Mouse (Mus musculus): ENCODE results near the gene R3hdm2. TPM values are rescaled to one million over a fixed set of nuclear protein-coding genes. Genes with fewer than 3 reads are reported as not detected.

R3hdm2 gene
- polyA plus RNA-seq, 1 experiment from 2014 or later: 30.4 TPM

GRCm38 (mm10) chr10:127514111-127514698 is 134.1 kb downstream of the R3hdm2 start:
- Histone ChIP-seq H3K9ac (no peak overlapping the region; the same call in 1 of the 2 replicates), H3K27ac (replicated peaks) (no peak overlapping the region), H3K9me3 (no peaks in the 10 kb centered on the region), H3K4me1 (peaks cover 71% of the 10 kb centered on the region), H3K4me3 (peak overlapping the region; percentile 43), H3K27me3 (replicated peaks) (peaks cover 87% of the 10 kb centered on the region), H3K4me2 (peak overlapping the region; percentile 93), H3K36me3 (peaks cover 22% of the 10 kb centered on the region)
- ATAC-seq (ENCODE audit: extremely low read depth, insufficient number of reproducible peaks, low FRiP score, low TSS enrichment): no peak
- 10% methylated on average over 13 of the region's 13 CpGs for WGBS

GRCm38 (mm10) chr10:127514764-127515163 is 134.6 kb downstream of the R3hdm2 start, which contains the start of gene Ndufa4l2:
Gene Ndufa4l2 (plus strand): TSS chr10:127514967.
- Histone ChIP-seq H3K27me3 (replicated peaks) (peaks cover 81% of the 10 kb centered on the region), H3K4me2 (peak within 1 kb of the TSS; percentile 93), H3K4me3 (peak within 1 kb of the TSS; percentile 43), H3K9ac (peak within 1 kb of the TSS; percentile 77), H3K27ac (replicated peaks) (peak within 1 kb of the TSS; percentile 42; the same call in 1 of the 2 replicates), H3K4me1 (peaks cover 66% of the 10 kb centered on the region), H3K36me3 (peaks cover 28% of the 10 kb centered on the region), H3K9me3 (no peaks in the 10 kb centered on the region)
- ATAC-seq (ENCODE audit: extremely low read depth, insufficient number of reproducible peaks, low FRiP score, low TSS enrichment): no peak
- WGBS: 13% methylated on average over 6 of the region's 6 CpGs

GRCm38 (mm10) chr10:127515271-127515982 is 135.3 kb downstream of the R3hdm2 start:
- no peaks in the 10 kb centered on the region for H3K9me3 ChIP-seq
- peak overlapping the region; percentile 29 for H3K4me3 ChIP-seq
- H3K36me3 ChIP-seq: peaks cover 34% of the 10 kb centered on the region
- peak overlapping the region; percentile 44 for H3K9ac ChIP-seq
- H3K27ac ChIP-seq (replicated peaks): peak overlapping the region; percentile 42; the same call in 1 of the 2 replicates
- peak overlapping the region; percentile 57 for H3K4me2 ChIP-seq
- WGBS: 35% methylated on average over 9 of the region's 9 CpGs
- peaks cover 75% of the 10 kb centered on the region for H3K27me3 ChIP-seq (replicated peaks)
- H3K4me1 ChIP-seq: peaks cover 67% of the 10 kb centered on the region
- ATAC-seq (ENCODE audit: extremely low read depth, insufficient number of reproducible peaks, low FRiP score, low TSS enrichment): no peak

GRCm38 (mm10) chr10:127515983-127516459 is 135.9 kb downstream of the R3hdm2 start:
- no peak for ATAC-seq (ENCODE audit: extremely low read depth, insufficient number of reproducible peaks, low FRiP score, low TSS enrichment)
- peaks cover 37% of the 10 kb centered on the region for H3K36me3 ChIP-seq
- peak overlapping the region; percentile 42; the same call in 1 of the 2 replicates for H3K27ac ChIP-seq (replicated peaks)
- peak overlapping the region; percentile 29 for H3K4me3 ChIP-seq
- peaks cover 69% of the 10 kb centered on the region for H3K27me3 ChIP-seq (replicated peaks)
- H3K9ac ChIP-seq: peak overlapping the region; percentile 77
- WGBS: 26% methylated on average over 8 of the region's 8 CpGs
- H3K4me1 ChIP-seq: peaks cover 69% of the 10 kb centered on the region
- H3K9me3 ChIP-seq: no peaks in the 10 kb centered on the region
- H3K4me2 ChIP-seq: peak overlapping the region; percentile 57

GRCm38 (mm10) chr10:127516576-127517260 is 136.6 kb downstream of the R3hdm2 start:
- Histone ChIP-seq H3K4me3 (peak overlapping the region; percentile 29), H3K27me3 (replicated peaks) (peaks cover 62% of the 10 kb centered on the region), H3K4me1 (peaks cover 70% of the 10 kb centered on the region), H3K9me3 (no peaks in the 10 kb centered on the region), H3K4me2 (peak overlapping the region; percentile 57), H3K27ac (replicated peaks) (peak overlapping the region; percentile 42; the same call in 1 of the 2 replicates), H3K36me3 (peaks cover 37% of the 10 kb centered on the region), H3K9ac (peak overlapping the region; percentile 77)
- ATAC-seq (ENCODE audit: extremely low read depth, insufficient number of reproducible peaks, low FRiP score, low TSS enrichment): no peak; the same call in 1 of the 2 replicates
- 12% methylated on average over 30 of the region's 30 CpGs for WGBS

- no peak for ATAC-seq (ENCODE audit: extremely low read depth, insufficient number of reproducible peaks, low FRiP score, low TSS enrichment)
- Histone ChIP-seq H3K36me3 (peaks cover 37% of the 10 kb centered on the region), H3K27me3 (replicated peaks) (peaks cover 56% of the 10 kb centered on the region), H3K9me3 (no peaks in the 10 kb centered on the region), H3K4me1 (peaks cover 63% of the 10 kb centered on the region), H3K27ac (replicated peaks) (no peak overlapping the region), H3K4me2 (no peak overlapping the region), H3K4me3 (no peak overlapping the region), H3K9ac (no peak overlapping the region)
- WGBS: 89% methylated on average over 22 of the region's 22 CpGs
These were observed 137.8 kb downstream of the R3hdm2 start for GRCm38 (mm10) chr10:127517941-127518340.

- Histone ChIP-seq H3K9ac (no peak overlapping the region), H3K4me3 (no peak overlapping the region), H3K27me3 (replicated peaks) (peaks cover 54% of the 10 kb centered on the region), H3K4me1 (peaks cover 50% of the 10 kb centered on the region), H3K4me2 (no peak overlapping the region), H3K9me3 (no peaks in the 10 kb centered on the region), H3K27ac (replicated peaks) (no peak overlapping the region), H3K36me3 (peaks cover 37% of the 10 kb centered on the region)
- WGBS: 88% methylated on average over 26 of the region's 26 CpGs
- no peak for ATAC-seq (ENCODE audit: extremely low read depth, insufficient number of reproducible peaks, low FRiP score, low TSS enrichment)
These were observed 139.0 kb downstream of the R3hdm2 start for GRCm38 (mm10) chr10:127519041-127519701.

- Histone ChIP-seq H3K9ac (no peak overlapping the region), H3K27me3 (replicated peaks) (peaks cover 54% of the 10 kb centered on the region), H3K9me3 (no peaks in the 10 kb centered on the region), H3K27ac (replicated peaks) (no peak overlapping the region), H3K4me2 (peak overlapping the region; percentile 87; the same call in 1 of the 2 replicates), H3K36me3 (peaks cover 37% of the 10 kb centered on the region), H3K4me1 (peaks cover 45% of the 10 kb centered on the region), H3K4me3 (no peak overlapping the region)
- 88% methylated on average over 37 of the region's 37 CpGs for WGBS
- no peak for ATAC-seq (ENCODE audit: extremely low read depth, insufficient number of reproducible peaks, low FRiP score, low TSS enrichment)
These were observed 140.0 kb downstream of the R3hdm2 start for GRCm38 (mm10) chr10:127519903-127520713.

- Histone ChIP-seq H3K36me3 (peaks cover 37% of the 10 kb centered on the region), H3K4me3 (peak overlapping the region; percentile 72), H3K27me3 (replicated peaks) (peaks cover 54% of the 10 kb centered on the region), H3K4me2 (peak overlapping the region; percentile 87), H3K9ac (peak overlapping the region; percentile 85), H3K27ac (replicated peaks) (no peak overlapping the region), H3K9me3 (no peaks in the 10 kb centered on the region), H3K4me1 (peaks cover 38% of the 10 kb centered on the region)
- no peak for ATAC-seq (ENCODE audit: extremely low read depth, insufficient number of reproducible peaks, low FRiP score, low TSS enrichment)
- 76% methylated on average over 20 of the region's 20 CpGs for WGBS
These were observed 140.7 kb downstream of the R3hdm2 start for GRCm38 (mm10) chr10:127520714-127521357.

GRCm38 (mm10) chr10:127521611-127522080 is 141.5 kb downstream of the R3hdm2 start:
- ATAC-seq (ENCODE audit: extremely low read depth, insufficient number of reproducible peaks, low FRiP score, low TSS enrichment): no peak
- Histone ChIP-seq H3K9ac (peak overlapping the region; percentile 85), H3K4me2 (peak overlapping the region; percentile 87), H3K27me3 (replicated peaks) (peaks cover 56% of the 10 kb centered on the region), H3K36me3 (peaks cover 37% of the 10 kb centered on the region), H3K27ac (replicated peaks) (no peak overlapping the region), H3K4me3 (peak overlapping the region; percentile 72), H3K9me3 (no peaks in the 10 kb centered on the region), H3K4me1 (peaks cover 36% of the 10 kb centered on the region)
- WGBS: 8% methylated on average over 12 of the region's 12 CpGs

Data from heart, embryonic 13.5 days (tissue).